Mouse (Mus musculus): Measurements from ENCODE around the gene Arid5b. TPM values are rescaled to one million over a fixed set of nuclear protein-coding genes. Genes with fewer than 3 reads are reported as not detected.

Arid5b gene
- polyA plus RNA-seq, 1 experiment from 2014 or later: 22.2 TPM

DNA sequence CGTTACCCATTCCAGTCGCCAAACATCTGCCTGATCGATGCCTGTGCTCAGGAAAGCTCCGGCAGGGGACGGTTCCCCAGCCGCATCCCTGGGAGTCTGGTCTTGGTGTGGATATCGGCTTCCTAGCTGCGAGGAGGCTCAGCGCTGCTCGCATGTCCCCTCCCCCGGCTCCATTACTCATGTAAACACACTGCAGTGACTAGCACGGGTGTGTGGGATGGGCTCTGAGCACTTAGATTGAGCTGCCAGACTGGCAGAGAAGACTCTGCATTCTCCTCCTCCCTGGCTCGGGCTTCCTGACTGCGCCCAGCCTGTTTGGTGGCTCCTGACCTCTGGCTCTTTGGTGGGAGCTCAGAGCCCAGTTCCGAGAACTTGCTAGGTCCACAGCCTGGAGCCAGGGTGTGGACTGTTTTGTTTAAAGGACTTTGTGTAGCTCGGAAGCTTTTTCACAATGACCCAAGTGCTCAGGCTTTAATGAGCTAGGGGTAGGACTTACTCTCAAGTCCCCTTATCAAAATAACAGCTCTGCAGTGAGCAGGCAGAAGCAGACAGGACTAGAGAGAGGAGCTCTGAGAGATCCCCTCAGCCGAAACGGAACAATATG is 142.0 kb downstream of the Arid5b start:
- Histone ChIP-seq H3K36me3 (ENCODE audit: control insufficient read depth, insufficient read depth, low read length) (peaks cover 5% of the 10 kb centered on the region; the same call in 1 of the 2 replicates), H3K9ac (replicated peaks; ENCODE audit: low read length) (peak overlapping the region; percentile 42), H3K4me2 (ENCODE audit: low read length) (peak overlapping the region; percentile 58), H3K9me3 (ENCODE audit: control insufficient read depth, low read length) (peaks cover 5% of the 10 kb centered on the region; the same call in 1 of the 2 replicates), H3K27ac (replicated peaks; ENCODE audit: low read depth, low read length) (peak overlapping the region; percentile 63), H3K4me1 (ENCODE audit: control insufficient read depth, insufficient read depth, low read length) (peaks cover 20% of the 10 kb centered on the region), H3K4me3 (replicated peaks; ENCODE audit: low read depth, low read length) (peak overlapping the region; percentile 27), H3K27me3 (ENCODE audit: control insufficient read depth, insufficient read depth, low read length) (no peaks in the 10 kb centered on the region)
- ATAC-seq (ENCODE audit: low FRiP score, low TSS enrichment): peak; percentile 67
- WGBS: 2% methylated on average over 18 of the region's 18 CpGs
- peak; percentile 77 for DNase-seq

DNA sequence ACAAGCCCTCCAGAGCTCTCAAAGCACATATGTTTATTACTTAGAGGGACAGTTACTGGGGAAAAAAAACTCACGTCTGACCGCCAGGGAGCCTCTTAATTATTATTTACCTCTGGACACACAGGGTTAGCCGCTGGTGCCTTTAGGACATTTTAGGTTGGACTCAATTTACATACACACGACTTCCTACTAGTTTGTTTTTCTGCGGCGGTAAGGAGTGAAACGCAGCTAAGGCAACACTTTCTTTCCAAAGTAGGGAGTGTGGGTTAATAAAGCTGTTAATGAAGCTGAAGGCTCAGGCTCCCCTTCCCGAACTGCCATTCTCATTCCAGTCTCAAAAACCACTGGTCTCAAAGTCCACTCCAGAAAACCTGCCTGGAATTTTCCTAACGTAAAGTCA is 142.5 kb downstream of the Arid5b start:
- ATAC-seq (ENCODE audit: low FRiP score, low TSS enrichment): no peak
- Histone ChIP-seq H3K4me2 (ENCODE audit: low read length) (peak overlapping the region; percentile 58), H3K9ac (replicated peaks; ENCODE audit: low read length) (peak overlapping the region; percentile 42), H3K4me3 (replicated peaks; ENCODE audit: low read depth, low read length) (peak overlapping the region; percentile 27), H3K27ac (replicated peaks; ENCODE audit: low read depth, low read length) (peak overlapping the region; percentile 63), H3K27me3 (ENCODE audit: control insufficient read depth, insufficient read depth, low read length) (no peaks in the 10 kb centered on the region), H3K36me3 (ENCODE audit: control insufficient read depth, insufficient read depth, low read length) (peaks cover 5% of the 10 kb centered on the region; the same call in 1 of the 2 replicates), H3K9me3 (ENCODE audit: control insufficient read depth, low read length) (peaks cover 5% of the 10 kb centered on the region; the same call in 1 of the 2 replicates), H3K4me1 (ENCODE audit: control insufficient read depth, insufficient read depth, low read length) (peaks cover 20% of the 10 kb centered on the region)
- DNase-seq: peak; percentile 24
- 4% methylated on average over 9 of the region's 9 CpGs for WGBS

- ATAC-seq (ENCODE audit: low FRiP score, low TSS enrichment): no peak
- Histone ChIP-seq H3K36me3 (ENCODE audit: control insufficient read depth, insufficient read depth, low read length) (peaks cover 5% of the 10 kb centered on the region; the same call in 1 of the 2 replicates), H3K9ac (replicated peaks; ENCODE audit: low read length) (no peak overlapping the region), H3K27me3 (ENCODE audit: control insufficient read depth, insufficient read depth, low read length) (no peaks in the 10 kb centered on the region), H3K27ac (replicated peaks; ENCODE audit: low read depth, low read length) (no peak overlapping the region), H3K4me3 (replicated peaks; ENCODE audit: low read depth, low read length) (no peak overlapping the region), H3K9me3 (ENCODE audit: control insufficient read depth, low read length) (peaks cover 5% of the 10 kb centered on the region; the same call in 1 of the 2 replicates), H3K4me1 (ENCODE audit: control insufficient read depth, insufficient read depth, low read length) (peaks cover 20% of the 10 kb centered on the region), H3K4me2 (ENCODE audit: low read length) (peak overlapping the region; percentile 58)
- DNase-seq: no peak
- 35% methylated on average over 4 of the region's 4 CpGs for whole genome bisulfite sequencing
These were observed 143.1 kb downstream of the Arid5b start for GRCm38 (mm10) chr10:68135416-68135815.

- H3K4me3 ChIP-seq (replicated peaks; ENCODE audit: low read depth, low read length): no peak overlapping the region
- 83% methylated on average over 4 of the region's 4 CpGs for WGBS
- peaks cover 5% of the 10 kb centered on the region; the same call in 1 of the 2 replicates for H3K9me3 ChIP-seq (ENCODE audit: control insufficient read depth, low read length)
- ATAC-seq (ENCODE audit: low FRiP score, low TSS enrichment) (no peak), DNase-seq (no peak)
- H3K9ac ChIP-seq (replicated peaks; ENCODE audit: low read length): no peak overlapping the region
- H3K27me3 ChIP-seq (ENCODE audit: control insufficient read depth, insufficient read depth, low read length): no peaks in the 10 kb centered on the region
- peaks cover 5% of the 10 kb centered on the region; the same call in 1 of the 2 replicates for H3K36me3 ChIP-seq (ENCODE audit: control insufficient read depth, insufficient read depth, low read length)
- H3K27ac ChIP-seq (replicated peaks; ENCODE audit: low read depth, low read length): no peak overlapping the region
- H3K4me2 ChIP-seq (ENCODE audit: low read length): no peak overlapping the region
- H3K4me1 ChIP-seq (ENCODE audit: control insufficient read depth, insufficient read depth, low read length): peaks cover 20% of the 10 kb centered on the region
These were observed 144.0 kb downstream of the Arid5b start for GRCm38 (mm10) chr10:68134549-68134948.

DNA sequence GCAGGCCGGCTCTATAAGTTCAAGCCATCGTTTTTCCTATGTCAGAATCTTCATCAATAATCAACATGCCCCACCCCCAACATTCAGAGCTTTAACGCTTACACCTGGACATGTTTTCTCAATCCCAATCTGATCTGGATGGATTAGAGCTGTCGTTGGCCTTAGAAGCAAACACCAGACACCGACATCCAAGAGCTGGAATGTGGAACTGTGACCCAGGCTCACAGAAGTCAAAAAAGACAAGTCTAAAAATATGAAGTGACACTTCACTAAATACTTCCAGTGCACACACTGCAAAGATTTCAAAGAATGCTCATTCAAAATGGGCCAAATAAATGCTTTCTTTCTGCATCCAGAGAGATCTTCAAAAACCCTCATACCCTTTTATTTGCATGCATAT is 144.5 kb downstream of the Arid5b start:
- DNase-seq (no peak), ATAC-seq (ENCODE audit: low FRiP score, low TSS enrichment) (no peak)
- H3K4me1 ChIP-seq (ENCODE audit: control insufficient read depth, insufficient read depth, low read length): peaks cover 20% of the 10 kb centered on the region
- no peak overlapping the region for H3K4me2 ChIP-seq (ENCODE audit: low read length)
- no peaks in the 10 kb centered on the region for H3K27me3 ChIP-seq (ENCODE audit: control insufficient read depth, insufficient read depth, low read length)
- peaks cover 5% of the 10 kb centered on the region; the same call in 1 of the 2 replicates for H3K9me3 ChIP-seq (ENCODE audit: control insufficient read depth, low read length)
- H3K36me3 ChIP-seq (ENCODE audit: control insufficient read depth, insufficient read depth, low read length): peaks cover 5% of the 10 kb centered on the region; the same call in 1 of the 2 replicates
- H3K9ac ChIP-seq (replicated peaks; ENCODE audit: low read length): no peak overlapping the region
- 70% methylated on average over 5 of the region's 5 CpGs for WGBS
- H3K4me3 ChIP-seq (replicated peaks; ENCODE audit: low read depth, low read length): no peak overlapping the region
- H3K27ac ChIP-seq (replicated peaks; ENCODE audit: low read depth, low read length): no peak overlapping the region

DNA sequence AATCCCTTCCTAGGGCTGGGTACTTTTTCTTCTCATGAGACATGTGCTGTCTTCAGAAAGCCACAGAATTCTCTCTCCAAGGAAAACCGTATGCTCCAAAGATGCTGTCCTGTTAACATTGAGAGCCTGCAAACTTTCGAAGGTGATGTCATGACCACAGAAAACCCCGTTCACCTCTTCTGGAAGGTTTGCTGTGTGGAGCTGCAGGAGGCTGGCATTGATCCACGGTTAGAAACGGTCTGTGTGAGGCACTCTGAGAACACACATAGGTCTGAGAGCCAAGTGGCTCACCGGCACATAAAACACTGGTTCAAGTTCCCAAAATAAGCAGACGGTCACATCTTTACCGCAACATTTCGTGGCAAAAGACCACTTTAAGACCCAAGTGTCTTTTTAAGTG is 145.9 kb downstream of the Arid5b start:
- 93% methylated on average over 9 of the region's 9 CpGs for WGBS
- peaks cover 5% of the 10 kb centered on the region; the same call in 1 of the 2 replicates for H3K36me3 ChIP-seq (ENCODE audit: control insufficient read depth, insufficient read depth, low read length)

DNA sequence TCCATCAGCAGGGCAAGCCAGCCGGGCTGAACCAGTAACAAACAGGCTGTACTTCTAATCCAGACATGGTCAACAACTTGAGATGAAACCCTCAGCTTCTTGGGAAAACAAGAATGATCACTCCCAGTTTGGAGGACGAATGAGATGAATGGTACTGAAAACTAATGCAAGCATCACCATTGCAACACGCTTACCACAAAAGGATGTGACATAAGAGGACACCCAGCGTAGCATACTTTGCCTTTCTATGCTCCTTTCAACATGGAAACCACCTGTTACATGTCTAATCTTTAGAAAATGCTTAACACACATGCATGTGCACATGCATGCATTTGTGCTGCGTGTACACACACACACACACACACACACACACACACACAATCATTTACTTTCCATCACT is 146.4 kb downstream of the Arid5b start:
- no peak overlapping the region for H3K4me3 ChIP-seq (replicated peaks; ENCODE audit: low read depth, low read length)
- no peak for DNase-seq
- H3K4me1 ChIP-seq (ENCODE audit: control insufficient read depth, insufficient read depth, low read length): peaks cover 20% of the 10 kb centered on the region
- no peak for ATAC-seq (ENCODE audit: low FRiP score, low TSS enrichment)
- H3K36me3 ChIP-seq (ENCODE audit: control insufficient read depth, insufficient read depth, low read length): peaks cover 5% of the 10 kb centered on the region; the same call in 1 of the 2 replicates
- no peak overlapping the region for H3K9ac ChIP-seq (replicated peaks; ENCODE audit: low read length)
- H3K4me2 ChIP-seq (ENCODE audit: low read length): no peak overlapping the region
- H3K27ac ChIP-seq (replicated peaks; ENCODE audit: low read depth, low read length): no peak overlapping the region
- H3K27me3 ChIP-seq (ENCODE audit: control insufficient read depth, insufficient read depth, low read length): no peaks in the 10 kb centered on the region
- no peaks in the 10 kb centered on the region for H3K9me3 ChIP-seq (ENCODE audit: control insufficient read depth, low read length)
- WGBS: 93% methylated on average over 5 of the region's 5 CpGs

More for the DNA sequence above, 145.9 kb downstream of the Arid5b start:
- no peak for DNase-seq
- H3K9ac ChIP-seq (replicated peaks; ENCODE audit: low read length): no peak overlapping the region
- H3K4me2 ChIP-seq (ENCODE audit: low read length): no peak overlapping the region
- no peaks in the 10 kb centered on the region for H3K27me3 ChIP-seq (ENCODE audit: control insufficient read depth, insufficient read depth, low read length)
- H3K9me3 ChIP-seq (ENCODE audit: control insufficient read depth, low read length): no peaks in the 10 kb centered on the region
- ATAC-seq (ENCODE audit: low FRiP score, low TSS enrichment): no peak
- H3K4me3 ChIP-seq (replicated peaks; ENCODE audit: low read depth, low read length): no peak overlapping the region
- H3K27ac ChIP-seq (replicated peaks; ENCODE audit: low read depth, low read length): no peak overlapping the region
- peaks cover 20% of the 10 kb centered on the region for H3K4me1 ChIP-seq (ENCODE audit: control insufficient read depth, insufficient read depth, low read length)

DNA sequence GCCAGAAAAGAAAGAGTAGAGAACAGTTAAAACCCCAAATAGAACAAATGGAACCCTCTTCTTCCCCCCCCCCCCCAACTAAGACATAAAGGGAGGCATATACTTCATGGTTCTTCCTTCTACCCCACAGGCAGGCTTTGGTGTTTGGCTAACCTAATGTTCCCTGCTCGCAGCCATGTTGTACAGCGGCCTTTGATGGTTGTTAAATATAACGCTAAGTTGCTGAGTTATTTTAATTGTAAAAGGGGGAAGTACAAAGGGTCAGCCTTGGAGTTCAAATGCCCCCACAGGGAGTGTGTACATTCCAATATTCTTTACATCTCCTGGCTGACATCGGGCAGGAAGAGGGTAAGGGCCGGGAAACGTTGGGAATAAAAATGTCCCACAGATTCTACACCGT is 148.9 kb downstream of the Arid5b start:
- H3K9me3 ChIP-seq (ENCODE audit: control insufficient read depth, low read length): no peaks in the 10 kb centered on the region
- no peak overlapping the region for H3K27ac ChIP-seq (replicated peaks; ENCODE audit: low read depth, low read length)
- H3K9ac ChIP-seq (replicated peaks; ENCODE audit: low read length): no peak overlapping the region
- no peaks in the 10 kb centered on the region for H3K27me3 ChIP-seq (ENCODE audit: control insufficient read depth, insufficient read depth, low read length)
- no peak overlapping the region for H3K4me2 ChIP-seq (ENCODE audit: low read length)
- peaks cover 5% of the 10 kb centered on the region; the same call in 1 of the 2 replicates for H3K36me3 ChIP-seq (ENCODE audit: control insufficient read depth, insufficient read depth, low read length)
- peaks cover 11% of the 10 kb centered on the region; the same call in 1 of the 2 replicates for H3K4me1 ChIP-seq (ENCODE audit: control insufficient read depth, insufficient read depth, low read length)
- ATAC-seq (ENCODE audit: low FRiP score, low TSS enrichment) (no peak), DNase-seq (no peak)
- no peak overlapping the region for H3K4me3 ChIP-seq (replicated peaks; ENCODE audit: low read depth, low read length)
- 75% methylated on average over 7 of the region's 7 CpGs for WGBS

DNA sequence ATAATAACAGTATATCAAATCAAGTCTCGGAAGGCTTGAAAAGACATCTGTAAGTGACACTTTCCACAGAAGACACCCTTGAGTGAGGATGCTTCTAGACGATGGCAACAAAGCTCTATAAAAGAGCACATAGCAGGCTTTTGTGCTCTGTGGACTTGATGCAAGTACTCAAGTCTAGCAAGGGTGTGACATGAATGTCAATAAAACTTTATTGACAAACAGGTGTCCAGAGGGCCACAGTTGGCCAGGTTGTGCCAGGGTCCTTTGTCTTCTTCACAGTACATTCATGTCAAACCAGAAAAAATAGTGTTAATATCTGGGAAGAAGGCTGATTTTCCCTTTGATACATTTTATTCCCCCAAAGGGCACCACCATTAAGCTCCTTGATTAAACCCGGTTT is 149.5 kb downstream of the Arid5b start:
- DNase-seq: no peak
- H3K27me3 ChIP-seq (ENCODE audit: control insufficient read depth, insufficient read depth, low read length): no peaks in the 10 kb centered on the region
- peaks cover 5% of the 10 kb centered on the region; the same call in 1 of the 2 replicates for H3K36me3 ChIP-seq (ENCODE audit: control insufficient read depth, insufficient read depth, low read length)
- no peak overlapping the region for H3K4me2 ChIP-seq (ENCODE audit: low read length)
- H3K9ac ChIP-seq (replicated peaks; ENCODE audit: low read length): no peak overlapping the region
- H3K4me1 ChIP-seq (ENCODE audit: control insufficient read depth, insufficient read depth, low read length): peaks cover 11% of the 10 kb centered on the region; the same call in 1 of the 2 replicates
- no peaks in the 10 kb centered on the region for H3K9me3 ChIP-seq (ENCODE audit: control insufficient read depth, low read length)
- no peak for ATAC-seq (ENCODE audit: low FRiP score, low TSS enrichment)
- no peak overlapping the region for H3K27ac ChIP-seq (replicated peaks; ENCODE audit: low read depth, low read length)
- WGBS: 85% methylated on average over 3 of the region's 3 CpGs
- no peak overlapping the region for H3K4me3 ChIP-seq (replicated peaks; ENCODE audit: low read depth, low read length)
